Mouse (Mus musculus): ENCODE measurements around the gene Tmc7. TPM values are rescaled to one million over a fixed set of nuclear protein-coding genes. Genes with fewer than 3 reads are reported as not detected.

Gene Tmc7
- total and polyA plus RNA-seq, 3 experiments: 3.2 to 6.9 (median 6.4) TPM

DNA sequence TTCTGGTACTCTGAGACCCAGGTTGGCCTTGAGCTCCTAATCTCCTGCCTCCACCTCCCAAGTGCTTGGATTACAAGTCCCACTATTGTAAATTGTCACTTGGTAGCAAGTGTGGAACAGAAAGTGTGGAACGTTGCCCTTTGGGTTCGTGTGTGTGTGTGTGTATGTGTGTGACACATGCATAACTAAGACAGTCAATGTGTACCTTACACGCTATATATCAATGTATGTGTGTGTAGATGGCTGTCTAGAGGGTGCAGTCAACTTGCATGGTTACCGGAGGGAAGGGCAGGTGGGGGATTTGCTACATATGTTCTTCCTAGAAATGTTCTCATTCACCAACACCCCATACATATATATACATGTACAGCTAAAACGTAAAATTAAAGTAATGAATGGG, 390 bp upstream of the Tmc7 start:
- Histone ChIP-seq H3K36me3 (ENCODE audit: control insufficient read depth, insufficient read depth, low read length) (no peaks in the 10 kb centered on the region), H3K79me2 (replicated peaks; ENCODE audit: control insufficient read depth, insufficient read depth, low read length) (0 out of 2 replicates have a peak, but pooled peaks cover 1% of the 10 kb centered on the region), H3K9ac (ENCODE audit: low read depth, low read length) (no peak overlapping the region; the same call in none of the 2 replicates), H3K4me3 (peak overlapping the region; percentile 78; the same call in 1 of the 2 replicates), H3K4me1 (ENCODE audit: control insufficient read depth, insufficient read depth, low read length) (no peaks in the 10 kb centered on the region; the same call in 1 of the 2 replicates), H3K27ac (peak overlapping the region; percentile 81), H3K27me3 (ENCODE audit: control insufficient read depth, insufficient read depth, low read length) (peaks cover 2% of the 10 kb centered on the region; the same call in 1 of the 2 replicates)
- no peak for DNase-seq
- 72% methylated on average over 5 of the region's 5 CpGs for whole genome bisulfite sequencing
- TF ChIP-seq CTCF (IDR thresholded peaks at IDR 0.05) (no peak), POLR2A (IDR thresholded peaks at IDR 0.05; ENCODE audit: insufficient read depth, low read depth, low read length) (no peak), EP300 (IDR thresholded peaks at IDR 0.05; ENCODE audit: insufficient read depth, low read depth, low read length) (no peak)
- intact Hi-C loops (cut with DNase I): no loop called here

GRCm38 (mm10) chr7:118583821-118584220, 715 bp downstream of the Tmc7 start:
- WGBS: 26% methylated on average over 7 of the region's 7 CpGs
- Histone ChIP-seq H3K9ac (ENCODE audit: low read depth, low read length) (no peak overlapping the region), H3K79me2 (replicated peaks; ENCODE audit: control insufficient read depth, insufficient read depth, low read length) (0 out of 2 replicates have a peak, but pooled peaks cover 1% of the 10 kb centered on the region), H3K27me3 (ENCODE audit: control insufficient read depth, insufficient read depth, low read length) (peaks cover 2% of the 10 kb centered on the region; the same call in 1 of the 2 replicates), H3K4me1 (ENCODE audit: control insufficient read depth, insufficient read depth, low read length) (peaks cover 1% of the 10 kb centered on the region; the same call in 1 of the 2 replicates), H3K27ac (peak overlapping the region; percentile 81), H3K36me3 (ENCODE audit: control insufficient read depth, insufficient read depth, low read length) (no peaks in the 10 kb centered on the region), H3K4me3 (peak overlapping the region; percentile 78)
- DNase-seq: no peak
- intact Hi-C loops (cut with DNase I): no loop called here
- TF ChIP-seq POLR2A (IDR thresholded peaks at IDR 0.05; ENCODE audit: insufficient read depth, low read depth, low read length): no peak
- TF ChIP-seq CTCF (IDR thresholded peaks at IDR 0.05): no peak
- TF ChIP-seq EP300 (IDR thresholded peaks at IDR 0.05; ENCODE audit: insufficient read depth, low read depth, low read length): no peak

- no peaks in the 10 kb centered on the region for H3K36me3 ChIP-seq (ENCODE audit: control insufficient read depth, insufficient read depth, low read length)
- 0 out of 2 replicates have a peak, but pooled peaks cover 1% of the 10 kb centered on the region for H3K79me2 ChIP-seq (replicated peaks; ENCODE audit: control insufficient read depth, insufficient read depth, low read length)
- H3K4me1 ChIP-seq (ENCODE audit: control insufficient read depth, insufficient read depth, low read length): peaks cover 4% of the 10 kb centered on the region; the same call in 1 of the 2 replicates
- no peak overlapping the region for H3K4me3 ChIP-seq
- H3K9ac ChIP-seq (ENCODE audit: low read depth, low read length): no peak overlapping the region
- WGBS: 67% methylated on average over 2 of the region's 2 CpGs
- TF ChIP-seq POLR2A (IDR thresholded peaks at IDR 0.05; ENCODE audit: insufficient read depth, low read depth, low read length) (no peak), CTCF (IDR thresholded peaks at IDR 0.05) (no peak), EP300 (IDR thresholded peaks at IDR 0.05; ENCODE audit: insufficient read depth, low read depth, low read length) (no peak)
- intact Hi-C loops (cut with DNase I): no loop called here
- H3K27me3 ChIP-seq (ENCODE audit: control insufficient read depth, insufficient read depth, low read length): peaks cover 2% of the 10 kb centered on the region; the same call in 1 of the 2 replicates
- DNase-seq: no peak
- H3K27ac ChIP-seq: no peak overlapping the region
These were observed 4.6 kb downstream of the Tmc7 start for GRCm38 (mm10) chr7:118579938-118580337.

GRCm38 (mm10) chr7:118578269-118578668, 6.3 kb downstream of the Tmc7 start:
- 33% methylated on average over 3 of the region's 3 CpGs for WGBS
- Histone ChIP-seq H3K79me2 (replicated peaks; ENCODE audit: control insufficient read depth, insufficient read depth, low read length) (no peaks in the 10 kb centered on the region), H3K4me3 (no peak overlapping the region), H3K27ac (peak overlapping the region; percentile 54; the same call in 1 of the 2 replicates), H3K9ac (ENCODE audit: low read depth, low read length) (no peak overlapping the region), H3K27me3 (ENCODE audit: control insufficient read depth, insufficient read depth, low read length) (no peaks in the 10 kb centered on the region), H3K36me3 (ENCODE audit: control insufficient read depth, insufficient read depth, low read length) (no peaks in the 10 kb centered on the region), H3K4me1 (ENCODE audit: control insufficient read depth, insufficient read depth, low read length) (peaks cover 4% of the 10 kb centered on the region; the same call in 1 of the 2 replicates)
- TF ChIP-seq EP300 (IDR thresholded peaks at IDR 0.05; ENCODE audit: insufficient read depth, low read depth, low read length) (no peak), CTCF (IDR thresholded peaks at IDR 0.05) (no peak), POLR2A (IDR thresholded peaks at IDR 0.05; ENCODE audit: insufficient read depth, low read depth, low read length) (no peak)
- no peak for DNase-seq
- intact Hi-C loops (cut with DNase I): no loop called here

GRCm38 (mm10) chr7:118572039-118572438, 12.5 kb downstream of the Tmc7 start:
- H3K4me3 ChIP-seq: no peak overlapping the region

DNA sequence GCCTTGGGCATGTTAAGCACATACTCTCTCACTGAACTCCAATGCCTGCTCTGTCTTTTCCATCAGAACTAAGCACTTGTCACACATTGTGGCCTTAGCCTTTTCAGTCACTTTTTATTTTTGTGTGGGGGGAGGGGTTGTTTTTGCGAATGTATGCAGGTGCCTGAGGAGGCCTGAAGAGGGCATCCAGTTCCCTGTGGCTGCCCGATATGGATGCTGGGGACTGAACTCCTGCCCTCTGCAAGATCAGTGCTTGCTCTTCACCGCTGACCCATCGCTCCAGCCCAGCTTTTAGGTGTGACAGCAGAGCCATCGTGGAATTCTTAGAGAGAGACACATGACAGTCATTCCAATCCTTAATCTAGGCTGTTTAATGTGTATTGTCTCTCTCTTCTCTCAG, 13.2 kb downstream of the Tmc7 start:
- no peak overlapping the region for H3K27ac ChIP-seq
- no peaks in the 10 kb centered on the region for H3K79me2 ChIP-seq (replicated peaks; ENCODE audit: control insufficient read depth, insufficient read depth, low read length)
- intact Hi-C loops (cut with DNase I): no loop called here
- H3K4me1 ChIP-seq (ENCODE audit: control insufficient read depth, insufficient read depth, low read length): no peaks in the 10 kb centered on the region
- no peak for TF ChIP-seq CTCF (IDR thresholded peaks at IDR 0.05)
- no peak for TF ChIP-seq EP300 (IDR thresholded peaks at IDR 0.05; ENCODE audit: insufficient read depth, low read depth, low read length)
- no peak for TF ChIP-seq POLR2A (IDR thresholded peaks at IDR 0.05; ENCODE audit: insufficient read depth, low read depth, low read length)
- no peaks in the 10 kb centered on the region for H3K36me3 ChIP-seq (ENCODE audit: control insufficient read depth, insufficient read depth, low read length)
- H3K9ac ChIP-seq (ENCODE audit: low read depth, low read length): no peak overlapping the region
- no peak overlapping the region for H3K4me3 ChIP-seq
- 68% methylated on average over 5 of the region's 5 CpGs for WGBS
- DNase-seq: no peak
- no peaks in the 10 kb centered on the region for H3K27me3 ChIP-seq (ENCODE audit: control insufficient read depth, insufficient read depth, low read length)

More at GRCm38 (mm10) chr7:118572039-118572438, 12.5 kb downstream of the Tmc7 start:
- no peaks in the 10 kb centered on the region for H3K4me1 ChIP-seq (ENCODE audit: control insufficient read depth, insufficient read depth, low read length)
- intact Hi-C loops (cut with DNase I): no loop called here
- no peak overlapping the region for H3K27ac ChIP-seq
- no peak for TF ChIP-seq POLR2A (IDR thresholded peaks at IDR 0.05; ENCODE audit: insufficient read depth, low read depth, low read length)
- TF ChIP-seq EP300 (IDR thresholded peaks at IDR 0.05; ENCODE audit: insufficient read depth, low read depth, low read length): no peak
- no peak for TF ChIP-seq CTCF (IDR thresholded peaks at IDR 0.05)
- 34% methylated on average over 5 of the region's 5 CpGs for WGBS
- H3K27me3 ChIP-seq (ENCODE audit: control insufficient read depth, insufficient read depth, low read length): no peaks in the 10 kb centered on the region
- no peaks in the 10 kb centered on the region for H3K36me3 ChIP-seq (ENCODE audit: control insufficient read depth, insufficient read depth, low read length)
- no peaks in the 10 kb centered on the region for H3K79me2 ChIP-seq (replicated peaks; ENCODE audit: control insufficient read depth, insufficient read depth, low read length)
- no peak for DNase-seq
- no peak overlapping the region for H3K9ac ChIP-seq (ENCODE audit: low read depth, low read length)

Measured in heart, adult 2 months (tissue).